Mouse (Mus musculus) erythroblast, embryonic 14.5 days (primary cell): ENCODE data around the gene Cpt1a. TPM values are rescaled to one million over a fixed set of nuclear protein-coding genes. Genes with fewer than 3 reads are reported as not detected.

Experiments
- H3K27me3 ChIP-seq: 2 replicates; pipeline ENCODE4 v1.6.1; 2012; ENCODE audit warnings: inconsistent platforms; ENCODE audit not compliant: control insufficient read depth
- H3K36me3 ChIP-seq: 2 replicates; pipeline ENCODE4 v1.6.1; 2012; ENCODE audit warnings: mild to moderate bottlenecking, inconsistent platforms; ENCODE audit not compliant: control insufficient read depth
- H3K4me1 ChIP-seq: 2 replicates; pipeline ENCODE4 v1.6.1; 2012; ENCODE audit warnings: inconsistent platforms; ENCODE audit not compliant: control insufficient read depth
- H3K4me3 ChIP-seq: replicated peaks from 2 replicates; pipeline ENCODE3; 2012; ENCODE audit warnings: moderate library complexity, mild to moderate bottlenecking, inconsistent platforms
- H3K9me3 ChIP-seq: 2 replicates; pipeline ENCODE4 v1.6.1; 2012; ENCODE audit warnings: low read length, inconsistent platforms, mixed read lengths; ENCODE audit not compliant: control insufficient read depth
- GATA1 ChIP-seq: IDR thresholded peaks from 2 replicates; pipeline ENCODE4 v1.6.1; 2012; ENCODE audit warnings: low read length, inconsistent platforms, mixed read lengths
- TAL1 ChIP-seq: IDR thresholded peaks from 3 replicates; pipeline ENCODE4 v1.6.1; 2012; ENCODE audit warnings: low read length, inconsistent platforms, mixed read lengths
- polyA plus RNA-seq: library from polyadenylated mRNA; stranded (reverse); fragments of >175 nt; gene quantifications from 2 replicates; pipeline ENCODE4 v1.2.3, GENCODE M21; 2012

Cpt1a gene
- 0.04 and 0.29 TPM in 2 replicates for polyA plus RNA-seq

- Histone ChIP-seq H3K4me1 (peaks cover 61% of the 10 kb centered on the region), H3K27me3 (no peaks in the 10 kb centered on the region), H3K4me3 (peak within 1 kb of the TSS; percentile 76), H3K9me3 (peaks cover 4% of the 10 kb centered on the region; the same call in 1 of the 2 replicates), H3K36me3 (no peaks in the 10 kb centered on the region)
- TF ChIP-seq TAL1 = no peak
- TF ChIP-seq GATA1 = no peak
Measured at GRCm38 (mm10) chr19:3322261-3322969, at the start of gene Cpt1a. TSS of gene Cpt1a (plus strand) at chr19:3322334.

GRCm38 (mm10) chr19:3273331-3273730, 48.8 kb upstream of the Cpt1a start:
- Histone ChIP-seq H3K27me3 (no peaks in the 10 kb centered on the region), H3K36me3 (peaks cover 95% of the 10 kb centered on the region), H3K4me3 (no peak overlapping the region), H3K4me1 (no peaks in the 10 kb centered on the region), H3K9me3 (no peaks in the 10 kb centered on the region)
- no peak for TF ChIP-seq TAL1
- TF ChIP-seq GATA1 = no peak

DNA sequence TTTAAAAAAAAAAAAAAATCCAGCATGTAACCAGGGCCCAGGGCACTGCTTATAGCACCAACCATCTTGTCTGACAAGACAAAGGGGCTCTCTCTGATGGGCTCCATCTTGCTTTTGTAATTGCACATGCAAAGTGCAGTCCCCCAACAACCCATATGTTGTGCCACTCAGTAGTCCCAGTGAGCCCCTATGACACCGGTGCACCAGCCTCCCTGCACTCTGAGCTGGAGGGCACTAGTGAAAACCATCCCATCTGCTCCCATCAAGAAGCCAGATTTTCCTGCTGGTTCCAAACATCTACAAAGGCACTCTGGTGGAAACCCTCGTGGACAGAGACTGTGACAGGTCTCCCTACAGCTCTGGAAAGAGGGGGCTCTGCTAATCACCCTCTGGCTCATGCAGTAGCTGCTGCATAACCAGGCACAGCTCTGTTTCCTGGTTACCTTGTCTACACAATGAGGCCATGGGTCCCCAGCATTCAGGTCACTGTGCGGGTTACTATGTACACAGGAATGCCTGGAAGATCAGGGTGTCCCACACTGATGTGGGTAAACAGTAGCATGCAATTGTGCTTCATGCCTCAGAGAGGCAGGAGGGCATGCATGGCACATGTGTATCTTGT, 46.3 kb upstream of the Cpt1a start:
- no peak overlapping the region for H3K4me3 ChIP-seq
- no peaks in the 10 kb centered on the region for H3K27me3 ChIP-seq
- H3K9me3 ChIP-seq = no peaks in the 10 kb centered on the region
- TF ChIP-seq GATA1 (no peak), TAL1 (no peak)
- H3K4me1 ChIP-seq = no peaks in the 10 kb centered on the region; the same call in 1 of the 2 replicates
- H3K36me3 ChIP-seq = peaks cover 90% of the 10 kb centered on the region

- H3K4me3 ChIP-seq = peak overlapping the region; percentile 72
- peaks cover 53% of the 10 kb centered on the region for H3K36me3 ChIP-seq
- peaks cover 34% of the 10 kb centered on the region for H3K4me1 ChIP-seq
- no peaks in the 10 kb centered on the region for H3K27me3 ChIP-seq
- no peaks in the 10 kb centered on the region for H3K9me3 ChIP-seq
- no peak for TF ChIP-seq GATA1
- no peak for TF ChIP-seq TAL1
Measured at GRCm38 (mm10) chr19:3281886-3282285, 40.2 kb upstream of the Cpt1a start.

GRCm38 (mm10) chr19:3282572-3283467, 39.3 kb upstream of the Cpt1a start, which contains the start of the genes Mrpl21 and Ighmbp2:
TSS of gene Mrpl21 (plus strand) at chr19:3282901.
TSS of gene Ighmbp2 (minus strand) at chr19:3283017.
- H3K9me3 ChIP-seq = no peaks in the 10 kb centered on the region
- no peaks in the 10 kb centered on the region for H3K27me3 ChIP-seq
- peaks cover 52% of the 10 kb centered on the region for H3K36me3 ChIP-seq
- peaks cover 34% of the 10 kb centered on the region for H3K4me1 ChIP-seq
- TF ChIP-seq GATA1 = no peak
- no peak for TF ChIP-seq TAL1
- H3K4me3 ChIP-seq = peak within 1 kb of the TSS; percentile 72

DNA sequence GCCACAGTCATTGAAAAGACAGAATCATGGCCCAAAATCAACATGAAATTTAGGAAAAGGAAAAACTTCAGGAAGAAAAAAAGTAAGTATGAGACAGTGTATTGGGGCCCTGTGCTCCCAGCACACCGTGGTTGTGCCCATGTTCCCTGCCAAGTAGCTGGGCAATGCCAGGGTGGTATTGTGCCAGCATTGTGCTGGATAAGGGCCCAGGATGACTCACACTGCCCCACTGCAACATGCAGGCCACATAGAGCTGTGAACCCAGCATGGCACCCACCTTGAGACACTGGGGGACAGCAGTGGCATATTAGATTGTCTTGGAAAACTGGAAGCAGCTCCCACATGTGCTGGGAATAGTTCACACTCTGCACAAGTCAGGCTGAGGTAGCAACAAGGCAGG, 33.1 kb upstream of the Cpt1a start:
- H3K27me3 ChIP-seq = no peaks in the 10 kb centered on the region
- peaks cover 5% of the 10 kb centered on the region for H3K4me1 ChIP-seq
- no peak for TF ChIP-seq TAL1
- TF ChIP-seq GATA1 = no peak
- no peak overlapping the region for H3K4me3 ChIP-seq
- peaks cover 73% of the 10 kb centered on the region for H3K36me3 ChIP-seq
- no peaks in the 10 kb centered on the region for H3K9me3 ChIP-seq

GRCm38 (mm10) chr19:3292028-3292427, 30.1 kb upstream of the Cpt1a start:
- Histone ChIP-seq H3K4me3 (no peak overlapping the region), H3K27me3 (no peaks in the 10 kb centered on the region), H3K9me3 (no peaks in the 10 kb centered on the region), H3K4me1 (peaks cover 4% of the 10 kb centered on the region), H3K36me3 (peaks cover 51% of the 10 kb centered on the region)
- no peak for TF ChIP-seq GATA1
- no peak for TF ChIP-seq TAL1

- Histone ChIP-seq H3K4me1 (peaks cover 6% of the 10 kb centered on the region), H3K27me3 (no peaks in the 10 kb centered on the region), H3K4me3 (no peak overlapping the region), H3K36me3 (peaks cover 44% of the 10 kb centered on the region), H3K9me3 (no peaks in the 10 kb centered on the region)
- TF ChIP-seq TAL1 (no peak), GATA1 (no peak)
Measured at GRCm38 (mm10) chr19:3292993-3293392, 29.1 kb upstream of the Cpt1a start.
